Mouse (Mus musculus): ENCODE results near the gene Cflar.

- TF ChIP-seq CTCF (IDR thresholded peaks at IDR 0.05; ENCODE audit: low read depth) = no peak
- TF ChIP-seq EP300 (IDR thresholded peaks at IDR 0.05; ENCODE audit: low read depth) = no peak
Observed at GRCm38 (mm10) chr1:58672116-58672515, 39.2 kb upstream of the Cflar start.
